Mouse (Mus musculus) lung, embryonic 15.5 days (tissue): ENCODE results near the gene Dbp. TPM values are rescaled to one million over a fixed set of nuclear protein-coding genes. Genes with fewer than 3 reads are reported as not detected.
"Not testable (repeated sequence)": the region's sequence is repeated elsewhere in the genome, so short reads cannot be mapped to it uniquely, and the experiment has no call there.

ENCODE experiments used
- ATAC-seq: fragments of 200-750 bp; cut with Nextera tagmentation; 2 replicates; pipeline ENCODE4 v1.8.0; 2017; ENCODE audit warnings: moderate number of reproducible peaks, borderline replicate concordance; ENCODE audit not compliant: low FRiP score, low TSS enrichment; ENCODE audit errors: extremely low read depth
- H3K27ac ChIP-seq: fragments of 300-500 bp; sonication (generic); 2 replicates; pipeline ENCODE4 v1.5.1; 2015; ENCODE audit warnings: moderate library complexity, mild to moderate bottlenecking, inconsistent platforms
- H3K27me3 ChIP-seq: fragments of 300-500 bp; sonication (generic); 2 replicates; pipeline ENCODE4 v1.6.1; 2015; ENCODE audit warnings: inconsistent platforms
- H3K36me3 ChIP-seq: fragments of 300-500 bp; sonication (generic); 2 replicates; pipeline ENCODE4 v1.6.1; 2015; ENCODE audit warnings: inconsistent platforms
- H3K4me1 ChIP-seq: fragments of 300-500 bp; sonication (generic); 2 replicates; pipeline ENCODE4 v1.6.1; 2015; ENCODE audit warnings: inconsistent platforms
- H3K4me2 ChIP-seq: fragments of 300-500 bp; sonication (generic); 2 replicates; pipeline ENCODE4 v1.6.1; 2015; ENCODE audit warnings: inconsistent platforms, mild to moderate bottlenecking, moderate library complexity
- H3K4me3 ChIP-seq: fragments of 300-500 bp; sonication (generic); 2 replicates; pipeline ENCODE4 v1.5.1; 2015; ENCODE audit warnings: mild to moderate bottlenecking, inconsistent platforms
- H3K9ac ChIP-seq: fragments of 300-500 bp; sonication (generic); 2 replicates; pipeline ENCODE4 v1.6.1; 2015; ENCODE audit warnings: inconsistent platforms
- H3K9me3 ChIP-seq: fragments of 300-500 bp; sonication (generic); 2 replicates; pipeline ENCODE4 v1.6.1; 2016; ENCODE audit warnings: inconsistent platforms
- whole genome bisulfite sequencing: fragments of 180-500 bp; shearing (Covaris S2); methylation state at CpG from one replicate; pipeline ENCODE4 v1.1.7; 2015; 5-methylcytosine and 5-hydroxymethylcytosine counted together
- polyA plus RNA-seq: library from polyadenylated mRNA; unstranded; fragments of >200 nt; fragmentation: Nextera tagmentation; extraction: Ambion mirVana; gene quantifications from 2 replicates; pipeline ENCODE4 v1.2.1, GENCODE M21; 2015

The Dbp gene
- 2.7 and 3.1 TPM in 2 replicates for polyA plus RNA-seq

DNA sequence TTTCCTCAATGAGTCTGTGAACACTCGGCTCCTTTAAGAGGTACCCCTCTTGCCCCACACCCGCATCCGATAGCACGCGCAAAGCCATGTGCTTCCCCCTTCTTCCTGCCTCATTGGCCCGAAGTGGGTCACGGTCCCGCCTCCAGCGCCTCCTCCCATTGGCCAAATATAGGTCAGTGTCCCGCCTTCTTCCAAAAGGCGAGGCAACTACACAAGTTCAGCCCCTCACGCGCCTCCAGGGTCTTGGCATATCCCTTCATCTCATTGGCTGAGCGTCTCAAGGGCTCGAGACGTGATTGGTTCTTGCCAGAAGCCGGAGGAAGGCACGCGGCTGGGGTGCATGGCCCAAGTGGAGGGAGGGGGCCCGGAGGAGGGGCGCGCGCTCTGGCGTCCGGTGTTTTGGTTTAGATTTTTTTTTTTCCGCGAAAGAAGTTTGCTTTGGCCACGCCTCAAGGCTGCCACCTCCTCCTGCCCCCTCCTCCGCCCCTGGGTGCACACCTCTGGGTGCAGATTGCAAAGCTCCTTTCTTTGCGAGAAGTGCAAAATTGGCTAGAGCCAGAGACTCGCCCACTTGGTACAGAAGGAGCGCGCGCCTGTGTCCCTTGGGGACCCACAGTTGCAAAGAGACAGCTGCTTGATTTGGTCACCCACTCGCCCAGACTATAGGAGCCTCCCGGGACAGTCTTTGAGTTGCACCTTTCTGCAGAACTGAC is at the start of gene Dbp:
Gene Dbp, plus strand, starts transcription at position 359 of the 713 bp plus-strand sequence.
- H3K4me1 ChIP-seq, result peaks cover 64% of the 10 kb centered on the region
- H3K9me3 ChIP-seq, result no peaks in the 10 kb centered on the region
- peak within 1 kb of the TSS; percentile 77 for H3K9ac ChIP-seq
- no peaks in the 10 kb centered on the region for H3K36me3 ChIP-seq
- peak within 1 kb of the TSS; percentile 98 for H3K4me2 ChIP-seq
- H3K4me3 ChIP-seq, result peak within 1 kb of the TSS; percentile 61
- H3K27me3 ChIP-seq, result peaks cover 15% of the 10 kb centered on the region
- ATAC-seq, result peak; percentile 90
- WGBS, result under 1% methylated on average over 36 of the region's 36 CpGs
- H3K27ac ChIP-seq, result peak within 1 kb of the TSS; percentile 86

DNA sequence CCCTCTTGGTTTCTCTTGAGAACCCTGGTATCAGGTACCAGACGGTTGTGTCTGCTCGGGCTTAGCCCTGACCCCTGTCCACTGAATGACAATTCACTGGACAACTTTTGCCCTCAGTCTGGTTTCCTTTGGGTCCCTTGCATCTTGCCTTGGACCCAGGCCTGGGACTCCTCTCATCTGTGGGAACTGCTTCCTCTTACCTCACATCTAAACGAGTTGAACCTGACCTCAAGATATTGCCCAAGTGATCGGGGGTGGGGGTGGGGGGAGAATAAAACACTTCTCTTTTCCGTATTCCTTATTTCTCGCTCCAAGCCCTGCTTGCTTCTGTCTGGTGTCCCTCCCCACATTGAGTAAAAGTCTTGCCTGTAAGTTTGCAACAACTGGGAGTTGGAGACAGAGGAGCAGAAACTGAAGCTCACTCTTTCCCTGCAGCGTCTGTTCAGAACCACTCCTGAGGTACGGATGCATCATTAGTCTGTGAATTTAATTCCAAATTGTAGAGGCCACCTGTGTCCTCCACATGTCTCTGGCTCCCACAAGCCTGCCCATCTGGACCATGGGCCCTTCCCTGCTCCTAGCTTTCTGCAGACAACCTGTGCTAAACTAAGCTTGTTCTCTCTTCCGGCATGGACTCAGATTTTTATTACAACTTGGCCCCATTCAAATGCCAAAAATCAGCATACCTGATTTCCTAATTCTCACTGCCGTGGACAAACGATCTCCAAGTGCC is 44.0 kb upstream of the Dbp start:
- Histone ChIP-seq H3K4me2 (no peak overlapping the region), H3K27ac (no peak overlapping the region), H3K9me3 (no peaks in the 10 kb centered on the region), H3K27me3 (no peaks in the 10 kb centered on the region), H3K9ac (no peak overlapping the region), H3K4me3 (no peak overlapping the region), H3K4me1 (peaks cover 17% of the 10 kb centered on the region), H3K36me3 (no peaks in the 10 kb centered on the region)
- ATAC-seq, result no peak
- 72% methylated on average over 11 of the region's 11 CpGs for WGBS

DNA sequence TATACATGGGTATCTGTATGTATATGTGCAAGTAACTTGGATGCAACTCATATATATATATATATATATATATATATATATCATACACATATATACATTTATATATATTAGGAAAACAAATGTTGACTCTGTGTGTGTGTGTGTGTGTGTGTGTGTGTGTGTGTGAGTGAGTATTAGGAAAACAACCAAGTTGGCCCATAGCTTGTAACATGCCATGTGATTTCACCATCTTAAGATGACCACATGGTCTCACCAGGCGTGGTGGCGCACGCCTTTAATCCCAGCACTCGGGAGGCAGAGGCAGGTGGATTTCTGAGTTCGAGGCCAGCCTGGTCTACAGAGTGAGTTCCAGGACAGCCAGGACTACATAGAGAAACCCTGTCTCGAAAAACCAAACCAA is 43.2 kb upstream of the Dbp start:
- not testable (repeated sequence) for ATAC-seq, H3K27me3 ChIP-seq, H3K4me2 ChIP-seq, H3K36me3 ChIP-seq, H3K4me3 ChIP-seq, H3K9me3 ChIP-seq, H3K27ac ChIP-seq, H3K9ac ChIP-seq
- WGBS, result 86% methylated on average over 6 of the region's 6 CpGs
- peaks cover 18% of the 10 kb centered on the region for H3K4me1 ChIP-seq

DNA sequence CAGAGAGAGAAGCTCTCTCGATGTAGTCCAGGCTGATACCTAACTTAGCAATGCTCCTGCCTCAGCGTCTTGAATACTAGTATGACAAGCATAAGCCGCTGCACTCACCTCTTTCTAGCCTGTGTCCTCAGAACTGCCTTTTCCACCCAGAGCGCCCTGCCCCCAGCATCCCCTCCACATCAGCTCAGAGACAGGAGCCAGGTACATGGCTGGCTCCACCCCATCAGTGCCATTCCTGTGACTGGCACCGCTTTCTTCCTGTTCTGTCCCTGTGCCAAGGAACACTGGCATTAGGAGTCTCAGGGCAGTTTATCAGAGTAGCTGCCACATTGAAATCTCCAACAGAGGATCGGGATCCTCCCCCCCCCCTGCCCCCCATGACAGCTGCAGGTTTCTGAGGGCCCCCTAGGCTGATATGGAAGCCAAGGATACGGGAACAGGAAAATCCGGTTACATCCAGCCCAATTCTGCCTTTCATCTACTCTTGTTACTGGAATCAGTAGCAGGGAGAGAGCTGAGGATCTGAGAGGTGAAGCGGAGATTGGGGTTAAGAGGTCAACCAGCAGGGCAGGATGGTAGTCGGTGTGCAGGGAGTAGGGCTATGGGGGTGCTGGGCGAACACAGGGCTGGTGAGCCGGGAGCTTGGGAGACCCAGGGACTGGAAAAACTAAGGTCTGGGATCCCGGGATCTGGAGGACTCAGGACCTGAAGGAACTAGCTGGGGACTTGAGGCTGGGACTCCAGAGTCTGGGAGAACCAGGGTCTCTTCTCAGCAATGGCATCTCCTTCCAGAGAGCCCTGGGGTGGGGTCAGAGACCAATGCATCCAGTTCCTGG is 39.4 kb upstream of the Dbp start:
- Histone ChIP-seq H3K9me3 (no peaks in the 10 kb centered on the region), H3K4me3 (no peak overlapping the region), H3K27me3 (no peaks in the 10 kb centered on the region), H3K4me1 (peaks cover 20% of the 10 kb centered on the region), H3K27ac (no peak overlapping the region), H3K9ac (no peak overlapping the region), H3K4me2 (peak overlapping the region; percentile 11; the same call in 1 of the 2 replicates), H3K36me3 (no peaks in the 10 kb centered on the region)
- 36% methylated on average over 13 of the region's 13 CpGs for WGBS
- ATAC-seq, result 0 out of 2 replicates have a peak, but pooled peaks have one; percentile 27

DNA sequence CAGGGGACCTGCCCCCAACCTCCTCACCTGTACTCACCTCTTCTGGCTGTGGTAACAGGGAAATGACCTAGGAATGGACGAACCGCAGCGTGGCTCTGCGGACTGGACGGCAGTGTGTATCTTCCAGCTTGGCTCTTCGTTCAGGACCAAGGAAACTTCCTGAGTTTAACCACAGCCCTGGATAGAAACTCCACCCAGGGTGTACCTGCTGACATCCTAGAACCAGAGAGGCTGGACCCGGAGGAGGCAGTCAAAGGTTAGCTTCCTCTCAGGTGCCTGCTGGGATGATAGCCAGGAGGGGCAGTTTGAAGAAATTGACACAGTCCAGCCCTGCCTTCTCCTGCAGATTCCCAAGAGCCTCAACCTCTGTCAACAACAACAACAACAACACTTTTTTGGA is 38.7 kb upstream of the Dbp start, which contains the start of gene Fut2:
Gene Fut2, minus strand, starts transcription at position 234 of the 400 bp plus-strand sequence.
- Histone ChIP-seq H3K36me3 (no peaks in the 10 kb centered on the region), H3K9me3 (no peaks in the 10 kb centered on the region), H3K27me3 (no peaks in the 10 kb centered on the region), H3K27ac (no peak within 1 kb of the TSS), H3K4me1 (peaks cover 20% of the 10 kb centered on the region), H3K4me3 (no peak within 1 kb of the TSS), H3K9ac (no peak within 1 kb of the TSS), H3K4me2 (peak within 1 kb of the TSS; percentile 11; the same call in 1 of the 2 replicates)
- 78% methylated on average over 7 of the region's 7 CpGs for WGBS
- no peak for ATAC-seq

DNA sequence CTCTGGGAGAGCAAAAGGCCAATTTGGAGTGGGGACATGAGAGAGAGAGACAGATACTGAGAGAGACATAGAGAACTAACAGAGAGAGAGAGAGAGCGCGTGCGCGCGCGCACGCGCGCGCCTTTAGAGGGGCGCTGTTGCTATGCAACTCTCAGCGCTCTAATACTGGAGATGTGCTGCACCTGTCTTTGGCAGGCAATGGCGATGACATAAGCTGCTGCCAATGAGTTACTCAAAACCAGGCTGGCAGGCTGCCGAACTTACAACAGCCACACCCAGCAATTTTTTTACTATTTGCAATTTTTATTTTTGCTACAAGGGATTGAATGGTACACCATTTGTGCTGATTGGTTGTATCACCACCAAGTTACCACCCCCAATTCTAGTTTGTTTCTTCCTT is 37.1 kb upstream of the Dbp start:
- WGBS, result 63% methylated on average over 14 of the region's 14 CpGs
- Histone ChIP-seq H3K4me1 (peaks cover 20% of the 10 kb centered on the region), H3K4me3 (no peak overlapping the region), H3K36me3 (no peaks in the 10 kb centered on the region), H3K9me3 (no peaks in the 10 kb centered on the region), H3K27ac (no peak overlapping the region), H3K9ac (no peak overlapping the region), H3K27me3 (no peaks in the 10 kb centered on the region), H3K4me2 (no peak overlapping the region)
- ATAC-seq, result no peak

DNA sequence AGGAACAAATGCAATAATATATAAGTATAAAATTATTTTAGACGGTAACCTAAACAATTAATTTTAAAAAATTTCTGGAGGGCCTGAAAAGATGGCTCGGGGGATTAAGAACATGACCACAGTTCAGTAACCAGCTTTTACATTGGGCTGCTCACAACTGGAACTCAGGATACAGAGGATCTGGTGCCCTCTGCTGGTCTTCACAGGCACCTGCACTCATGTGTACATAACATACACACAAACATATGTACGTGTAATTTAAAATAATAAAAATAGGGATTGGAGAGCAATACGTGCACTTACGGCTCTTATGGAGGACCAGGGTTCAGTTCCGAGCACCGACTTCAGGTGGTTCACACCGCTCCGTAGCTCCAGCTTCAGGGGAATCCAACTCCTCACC is 36.0 kb upstream of the Dbp start:
- Histone ChIP-seq H3K27ac (no peak overlapping the region), H3K4me1 (peaks cover 20% of the 10 kb centered on the region), H3K36me3 (no peaks in the 10 kb centered on the region), H3K9ac (no peak overlapping the region), H3K27me3 (no peaks in the 10 kb centered on the region), H3K4me3 (no peak overlapping the region), H3K4me2 (no peak overlapping the region), H3K9me3 (no peaks in the 10 kb centered on the region)
- no peak for ATAC-seq
- 95% methylated on average over 9 of the region's 9 CpGs for WGBS

DNA sequence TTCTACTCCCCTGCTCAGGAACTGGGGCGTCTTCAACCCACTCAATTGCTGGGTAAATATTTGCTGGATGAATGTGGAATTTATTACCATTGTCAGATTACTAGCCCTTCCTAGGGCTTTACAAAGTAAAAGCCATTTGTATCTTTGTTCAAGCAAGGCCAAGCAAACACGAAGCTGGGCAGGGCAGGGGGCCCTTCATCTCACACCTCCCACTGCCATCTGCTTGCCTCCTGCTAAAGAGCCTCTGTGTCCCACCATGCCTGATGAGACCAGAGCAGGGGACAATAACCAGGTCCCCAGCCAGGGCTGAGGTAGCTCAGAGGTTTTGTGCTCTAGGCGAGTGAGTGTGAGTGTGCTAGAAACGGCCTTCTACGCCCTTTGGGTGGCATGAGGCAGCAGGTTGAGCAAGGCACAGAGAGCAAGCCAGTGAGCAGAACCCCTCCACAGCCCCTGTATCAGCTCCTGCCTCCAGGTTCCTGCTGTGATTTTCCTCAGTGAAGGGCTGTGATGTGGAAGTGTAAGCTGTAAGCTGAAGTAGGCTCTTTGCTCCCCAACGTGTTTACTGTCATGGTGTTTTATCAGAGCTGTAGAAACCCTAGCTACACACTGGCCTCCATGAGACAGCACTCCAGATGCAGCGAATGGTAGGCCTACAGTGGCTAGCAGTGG is 27.1 kb upstream of the Dbp start:
- 46% methylated on average over 7 of the region's 7 CpGs for WGBS
- H3K27ac ChIP-seq, result no peak overlapping the region
- H3K4me2 ChIP-seq, result no peak overlapping the region
- no peak for ATAC-seq
- no peaks in the 10 kb centered on the region for H3K36me3 ChIP-seq
- H3K27me3 ChIP-seq, result no peaks in the 10 kb centered on the region
- H3K9me3 ChIP-seq, result no peaks in the 10 kb centered on the region
- H3K9ac ChIP-seq, result no peak overlapping the region
- peaks cover 13% of the 10 kb centered on the region; the same call in 1 of the 2 replicates for H3K4me1 ChIP-seq
- H3K4me3 ChIP-seq, result no peak overlapping the region

DNA sequence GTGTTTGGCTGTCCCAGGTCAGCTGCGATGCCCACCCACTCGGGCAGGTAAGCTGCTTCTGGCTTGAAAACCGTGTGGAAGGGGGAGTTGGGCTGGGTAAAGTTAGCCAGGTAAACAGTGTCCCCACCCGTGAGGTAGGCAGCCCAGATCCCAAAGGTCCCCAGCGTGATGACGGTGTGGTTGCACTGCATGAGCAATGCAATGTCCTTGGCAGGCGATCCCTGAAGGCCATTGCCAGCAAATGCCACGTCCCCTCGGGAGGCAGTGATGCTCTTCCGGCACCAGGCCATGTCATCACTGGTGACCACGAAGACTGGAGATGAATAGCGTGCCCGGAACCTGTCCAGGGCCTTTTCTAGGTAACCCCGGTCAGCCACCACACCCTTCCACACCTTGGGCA is 26.4 kb upstream of the Dbp start:
- 91% methylated on average over 14 of the region's 14 CpGs for WGBS
- Histone ChIP-seq H3K4me1 (peaks cover 13% of the 10 kb centered on the region; the same call in 1 of the 2 replicates), H3K4me3 (no peak overlapping the region), H3K9ac (no peak overlapping the region), H3K9me3 (no peaks in the 10 kb centered on the region), H3K27ac (no peak overlapping the region), H3K36me3 (no peaks in the 10 kb centered on the region), H3K4me2 (no peak overlapping the region), H3K27me3 (no peaks in the 10 kb centered on the region)
- no peak for ATAC-seq

DNA sequence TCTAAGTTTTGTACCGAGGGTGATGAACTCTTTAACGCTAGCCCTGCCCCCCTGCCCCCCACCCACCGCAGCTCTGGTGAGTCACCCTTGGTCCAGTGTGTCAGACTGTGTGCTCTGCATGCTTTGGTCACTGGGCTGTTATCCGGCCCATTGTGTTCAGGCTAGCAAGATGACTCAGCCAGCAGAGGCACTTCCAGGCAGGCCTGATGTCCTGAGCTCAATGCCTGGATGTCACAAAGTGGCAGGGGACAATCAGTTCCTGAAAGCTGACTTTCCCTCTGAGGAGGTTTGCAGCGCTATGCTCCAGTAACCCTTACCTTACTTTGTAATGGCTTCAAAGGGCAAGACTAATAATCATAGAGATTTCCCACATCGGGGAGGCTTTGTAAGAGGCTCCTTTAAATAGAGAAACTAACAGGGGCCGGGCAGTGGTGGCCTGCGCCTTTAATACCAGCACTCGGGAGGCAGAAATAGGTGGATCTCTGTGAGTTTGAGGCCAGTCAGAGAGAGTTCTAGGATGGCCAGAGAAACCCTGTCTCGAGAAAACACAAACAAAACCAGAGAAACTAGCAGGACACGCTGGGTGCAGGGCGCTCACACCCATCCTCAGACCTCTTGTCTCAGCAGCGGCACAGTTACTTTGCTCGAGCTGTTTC is 24.8 kb upstream of the Dbp start:
- Histone ChIP-seq H3K9me3 (no peaks in the 10 kb centered on the region), H3K4me3 (no peak overlapping the region), H3K27me3 (no peaks in the 10 kb centered on the region), H3K36me3 (no peaks in the 10 kb centered on the region), H3K9ac (no peak overlapping the region), H3K27ac (peak overlapping the region; percentile 35), H3K4me1 (peaks cover 13% of the 10 kb centered on the region; the same call in 1 of the 2 replicates), H3K4me2 (no peak overlapping the region)
- 63% methylated on average over 14 of the region's 14 CpGs for WGBS
- ATAC-seq, result no peak
